In genomic region chr9:44488855-44489381, GRCm38 (mm10) we compare ENCODE assay signal across 8 mouse cellular contexts. TPM values are rescaled to one million over a fixed set of nuclear protein-coding genes. Genes with fewer than 3 reads are reported as not detected.
DNase-seq lines count a peak whose midpoint lies in the region; ATAC-seq and TF ChIP-seq lines count a peak whose summit lies in the region.

No protein-coding gene starts in this region.

- peak; percentile 21 for ATAC-seq in heart, embryonic 13.5 days (ENCODE audit: extremely low read depth, insufficient number of reproducible peaks, low FRiP score, low TSS enrichment)
- peak; percentile 47 for ATAC-seq in kidney, embryonic 16.5 days (ENCODE audit: low FRiP score, low TSS enrichment)
- ATAC-seq in lung, postnatal 0 days = peak; percentile 58
- ATAC-seq in stomach, postnatal 0 days (ENCODE audit: low FRiP score, low TSS enrichment) = peak; percentile 31; the same call in 1 of the 2 replicates

- 3% methylated on average over 5 of the region's 5 CpGs for WGBS in embryonic facial prominence, embryonic 10.5 days
- WGBS in heart, embryonic 13.5 days = 10% methylated on average over 5 of the region's 5 CpGs
- WGBS in kidney, embryonic 16.5 days = 1% methylated on average over 5 of the region's 5 CpGs
- WGBS in lung, postnatal 0 days = 6% methylated on average over 5 of the region's 5 CpGs
- 2% methylated on average over 5 of the region's 5 CpGs for whole genome bisulfite sequencing in stomach, postnatal 0 days

- peak overlapping the region; percentile 93 for H3K4me3 ChIP-seq in embryonic facial prominence, embryonic 10.5 days
- H3K4me3 ChIP-seq in heart, embryonic 13.5 days = peak overlapping the region; percentile 99
- H3K4me3 ChIP-seq in kidney, embryonic 16.5 days (ENCODE audit: low read length) = peak overlapping the region; percentile 92
- peak overlapping the region; percentile 25 for H3K4me3 ChIP-seq in lung, postnatal 0 days (ENCODE audit: low read depth, low read length)
- H3K4me3 ChIP-seq in stomach, postnatal 0 days (ENCODE audit: low read depth, low read length) = peak overlapping the region; percentile 99

- TF ChIP-seq CTCF in lung, postnatal 0 days (IDR thresholded peaks at IDR 0.05) = no peak
- TF ChIP-seq CTCF in stomach, postnatal 0 days (IDR thresholded peaks at IDR 0.05; ENCODE audit: low read depth) = no peak

- H3K27me3 ChIP-seq in embryonic facial prominence, embryonic 10.5 days (replicated peaks; ENCODE audit: low read depth, poor library complexity, severe bottlenecking) = no peaks in the 10 kb centered on the region
- H3K27me3 ChIP-seq in heart, embryonic 13.5 days (replicated peaks) = no peaks in the 10 kb centered on the region
- H3K27me3 ChIP-seq in kidney, embryonic 16.5 days (ENCODE audit: insufficient read depth, low read length) = no peaks in the 10 kb centered on the region
- no peaks in the 10 kb centered on the region for H3K27me3 ChIP-seq in lung, postnatal 0 days (replicated peaks; ENCODE audit: insufficient read depth, low read length)
- no peaks in the 10 kb centered on the region for H3K27me3 ChIP-seq in stomach, postnatal 0 days (ENCODE audit: control insufficient read depth, insufficient read depth, low read length)

- peaks cover 99% of the 10 kb centered on the region for H3K4me1 ChIP-seq in embryonic facial prominence, embryonic 10.5 days
- peaks cover 100% of the 10 kb centered on the region for H3K4me1 ChIP-seq in heart, embryonic 13.5 days
- peaks cover 99% of the 10 kb centered on the region for H3K4me1 ChIP-seq in kidney, embryonic 16.5 days (ENCODE audit: insufficient read depth, low read length)
- H3K4me1 ChIP-seq in lung, postnatal 0 days (ENCODE audit: insufficient read depth, low read depth, low read length) = peaks cover 68% of the 10 kb centered on the region
- peaks cover 48% of the 10 kb centered on the region for H3K4me1 ChIP-seq in stomach, postnatal 0 days (replicated peaks; ENCODE audit: control insufficient read depth, insufficient read depth)

- H3K27ac ChIP-seq in embryonic facial prominence, embryonic 10.5 days (replicated peaks) = peak overlapping the region; percentile 96
- peak overlapping the region; percentile 91 for H3K27ac ChIP-seq in heart, embryonic 13.5 days (replicated peaks)
- peak overlapping the region; percentile 94 for H3K27ac ChIP-seq in kidney, embryonic 16.5 days (ENCODE audit: low read length)
- H3K27ac ChIP-seq in lung, postnatal 0 days (ENCODE audit: low read length) = peak overlapping the region; percentile 96
- peak overlapping the region; percentile 98 for H3K27ac ChIP-seq in stomach, postnatal 0 days (replicated peaks)

- H3K9ac ChIP-seq in heart, embryonic 13.5 days = peak overlapping the region; percentile 99
- H3K9ac ChIP-seq in kidney, embryonic 16.5 days (replicated peaks; ENCODE audit: low read length) = peak overlapping the region; percentile 57
- H3K9ac ChIP-seq in lung, postnatal 0 days (replicated peaks; ENCODE audit: low read depth) = peak overlapping the region; percentile 38; the same call in 1 of the 2 replicates
- peak overlapping the region; percentile 57 for H3K9ac ChIP-seq in stomach, postnatal 0 days (ENCODE audit: low read length)

- no peak for TF ChIP-seq EP300 in lung, postnatal 0 days (IDR thresholded peaks at IDR 0.05)
- no peak for TF ChIP-seq EP300 in stomach, postnatal 0 days (optimal IDR thresholded peaks at IDR 0.05)

- peaks cover 26% of the 10 kb centered on the region for H3K36me3 ChIP-seq in embryonic facial prominence, embryonic 10.5 days (replicated peaks)
- H3K36me3 ChIP-seq in heart, embryonic 13.5 days = peaks cover 9% of the 10 kb centered on the region; the same call in 1 of the 2 replicates
- H3K36me3 ChIP-seq in kidney, embryonic 16.5 days (ENCODE audit: insufficient read depth, low read length) = no peaks in the 10 kb centered on the region
- H3K36me3 ChIP-seq in lung, postnatal 0 days (ENCODE audit: insufficient read depth, low read length) = no peaks in the 10 kb centered on the region
- no peaks in the 10 kb centered on the region for H3K36me3 ChIP-seq in stomach, postnatal 0 days (ENCODE audit: control insufficient read depth, insufficient read depth, low read length)

- H3K4me2 ChIP-seq in heart, embryonic 13.5 days = peak overlapping the region; percentile 83
- H3K4me2 ChIP-seq in kidney, embryonic 16.5 days (replicated peaks; ENCODE audit: low read depth, low read length) = peak overlapping the region; percentile 82
- H3K4me2 ChIP-seq in lung, postnatal 0 days (replicated peaks; ENCODE audit: low read depth, low read length) = peak overlapping the region; percentile 77
- peak overlapping the region; percentile 77 for H3K4me2 ChIP-seq in stomach, postnatal 0 days (replicated peaks; ENCODE audit: low read depth)

- H3K9me3 ChIP-seq in embryonic facial prominence, embryonic 10.5 days = no peaks in the 10 kb centered on the region
- H3K9me3 ChIP-seq in heart, embryonic 13.5 days = no peaks in the 10 kb centered on the region
- no peaks in the 10 kb centered on the region for H3K9me3 ChIP-seq in kidney, embryonic 16.5 days (ENCODE audit: low read length)
- no peaks in the 10 kb centered on the region for H3K9me3 ChIP-seq in lung, postnatal 0 days (ENCODE audit: low read length)
- no peaks in the 10 kb centered on the region for H3K9me3 ChIP-seq in stomach, postnatal 0 days (ENCODE audit: control insufficient read depth, low read length)

- DNase-seq in thymus, postnatal 36 days = peak; percentile 2 to 14
- DNase-seq in thymus, postnatal 25 days = no peak
- no peak for DNase-seq in embryonic facial prominence, embryonic 10.5 days (ENCODE audit: low spot score)
- DNase-seq in lung, postnatal 0 days (ENCODE audit: low spot score) = peak; percentile 98
- peak; percentile 77 for DNase-seq in stomach, postnatal 0 days (ENCODE audit: low spot score)
- no peak for DNase-seq in c-Kit-positive CD71-positive TER-119-positive erythroid progenitor cells, embryonic 14.5 days (ENCODE audit: low spot score)

RNA-seq across cellular contexts. Expression of gene Bcl9l, which starts 6.3 kb away (rescaled TPM):
- polyA plus RNA-seq in embryonic facial prominence, embryonic 10.5 days (2016; fragmentation: Nextera tagmentation; extraction: Ambion mirVana) = 7.4 and 7.7 TPM in 2 replicates
- 7.3 and 9.4 TPM in 2 replicates for polyA plus RNA-seq in heart, embryonic 13.5 days (2015; fragmentation: Nextera tagmentation; extraction: Ambion mirVana)
- 11.3 and 12.4 TPM in 2 replicates for polyA plus RNA-seq in kidney, embryonic 16.5 days (2015; fragmentation: Nextera tagmentation; extraction: Ambion mirVana)
- polyA plus RNA-seq in lung, postnatal 0 days (2015; fragmentation: Nextera tagmentation; extraction: Ambion mirVana) = 10.7 and 12.3 TPM in 2 replicates
- 5.2 and 6.1 TPM in 2 replicates for polyA plus RNA-seq in stomach, postnatal 0 days (2015; fragmentation: Nextera tagmentation; extraction: Ambion mirVana)

RNA-seq across cellular contexts. Expression of gene Upk2, which starts 34.1 kb away (rescaled TPM):
- 0.41 and 0.59 TPM in 2 replicates for polyA plus RNA-seq in embryonic facial prominence, embryonic 10.5 days (2016; fragmentation: Nextera tagmentation; extraction: Ambion mirVana)
- polyA plus RNA-seq in heart, embryonic 13.5 days (2015; fragmentation: Nextera tagmentation; extraction: Ambion mirVana) = not detected in 2 replicates
- 3.4 and 7.6 TPM in 2 replicates for polyA plus RNA-seq in kidney, embryonic 16.5 days (2015; fragmentation: Nextera tagmentation; extraction: Ambion mirVana)
- 2.2 and 2.3 TPM in 2 replicates for polyA plus RNA-seq in lung, postnatal 0 days (2015; fragmentation: Nextera tagmentation; extraction: Ambion mirVana)
- polyA plus RNA-seq in stomach, postnatal 0 days (2015; fragmentation: Nextera tagmentation; extraction: Ambion mirVana) = 5.4 and 7.0 TPM in 2 replicates

RNA-seq across cellular contexts. Expression of gene Foxr1, which starts 48.0 kb away (rescaled TPM):
- not detected in 2 replicates for polyA plus RNA-seq in embryonic facial prominence, embryonic 10.5 days (2016; fragmentation: Nextera tagmentation; extraction: Ambion mirVana)
- not detected in 2 replicates for polyA plus RNA-seq in heart, embryonic 13.5 days (2015; fragmentation: Nextera tagmentation; extraction: Ambion mirVana)
- polyA plus RNA-seq in kidney, embryonic 16.5 days (2015; fragmentation: Nextera tagmentation; extraction: Ambion mirVana) = not detected in 2 replicates
- polyA plus RNA-seq in lung, postnatal 0 days (2015; fragmentation: Nextera tagmentation; extraction: Ambion mirVana) = not detected in 2 replicates
- polyA plus RNA-seq in stomach, postnatal 0 days (2015; fragmentation: Nextera tagmentation; extraction: Ambion mirVana) = 0.05 TPM in 1 of 2 replicates, not detected in the other

Comparison
In these comparisons a context has a peak if more than half of its experiments do, and no peak if none do; other contexts are left out.
1. DNase-seq: peak in thymus, postnatal 36 days (2 of 2), lung, postnatal 0 days (single experiment) and stomach, postnatal 0 days (single experiment); none in thymus, postnatal 25 days (single experiment), embryonic facial prominence, embryonic 10.5 days (single experiment) and c-Kit-positive CD71-positive TER-119-positive erythroid progenitor cells, embryonic 14.5 days (single experiment).
2. H3K4me3 ChIP-seq: peak in every context shown above with its lines; median percentile 99 in heart, embryonic 13.5 days; 99 in stomach, postnatal 0 days; 93 in embryonic facial prominence, embryonic 10.5 days; 92 in kidney, embryonic 16.5 days; 25 in lung, postnatal 0 days.
3. H3K9ac ChIP-seq: peak in every context shown above with its lines; median percentile 99 in heart, embryonic 13.5 days; 57 in kidney, embryonic 16.5 days; 57 in stomach, postnatal 0 days; 38 in lung, postnatal 0 days.
4. Peak in every context shown above with its lines, with median percentiles within 50 percentile points of each other: H3K27ac ChIP-seq, ATAC-seq and H3K4me2 ChIP-seq.